Mouse (Mus musculus) MEL (cell line): ENCODE measurements around the gene Ptgir. TPM values are rescaled to one million over a fixed set of nuclear protein-coding genes. Genes with fewer than 3 reads are reported as not detected.

Source experiments
- DNase-seq: peaks from one replicate; pipeline ENCODE4 v3.0.0; 2011; ENCODE audit warnings: low read depth, low spot score
- H3K27ac ChIP-seq: 2 replicates; pipeline ENCODE4 v1.5.1; 2012; ENCODE audit warnings: low read depth, mild to moderate bottlenecking, control low read depth, low read length, moderate library complexity; ENCODE audit not compliant: control insufficient read depth
- H3K27me3 ChIP-seq, 2 experiments: fragments of 150-350 bp in 1 of 2; sonication (generic) in 1 of 2; 2 replicates each; pipeline ENCODE4 v1.6.1; 2012; ENCODE audit warnings: low read length in 2 of 2, mild to moderate bottlenecking in 2 of 2, improper control_type of control experiment in 1 of 2, moderate library complexity in 1 of 2; ENCODE audit not compliant: insufficient read depth in 2 of 2, control insufficient read depth in 1 of 2
- H3K36me3 ChIP-seq, 2 experiments: 2 replicates each; pipeline ENCODE4 v1.6.1; 2012 to 2014; ENCODE audit warnings: low read length in 2 of 2, improper control_type of control experiment in 1 of 2, inconsistent platforms in 1 of 2, mild to moderate bottlenecking in 1 of 2; ENCODE audit not compliant: insufficient read depth in 2 of 2, control insufficient read depth in 1 of 2
- H3K4me1 ChIP-seq, 2 experiments: fragments of 150-350 bp in 1 of 2; sonication (generic) in 1 of 2; 2 replicates each; pipeline ENCODE4 v1.6.1; 2012; ENCODE audit warnings: low read length in 2 of 2, improper control_type of control experiment in 1 of 2, mild to moderate bottlenecking in 1 of 2; ENCODE audit not compliant: insufficient read depth in 2 of 2, control insufficient read depth in 1 of 2
- H3K4me3 ChIP-seq, 2 experiments: fragments of 150-350 bp in 1 of 2; sonication (generic) in 1 of 2; 2 replicates each; pipeline ENCODE4 v1.5.1; 2012; ENCODE audit warnings: low read depth in 2 of 2, low read length in 2 of 2, mild to moderate bottlenecking in 2 of 2, moderate library complexity in 2 of 2, control low read depth in 1 of 2, improper control_type of control experiment in 1 of 2; ENCODE audit not compliant: control insufficient read depth in 1 of 2, insufficient read depth in 1 of 2
- H3K79me2 ChIP-seq: 2 replicates; pipeline ENCODE4 v1.6.1; 2012; ENCODE audit warnings: mild to moderate bottlenecking, low read length, moderate library complexity; ENCODE audit not compliant: control insufficient read depth, poor library complexity, insufficient read depth
- H3K9ac ChIP-seq: 2 replicates; pipeline ENCODE4 v1.6.1; 2012; ENCODE audit warnings: low read depth, mild to moderate bottlenecking, control low read depth, low read length, moderate library complexity; ENCODE audit not compliant: control insufficient read depth, poor library complexity, severe bottlenecking
- H3K9me3 ChIP-seq: fragments of 150-350 bp; sonication (generic); replicated peaks from 2 replicates; pipeline ENCODE4 v1.6.1; 2012; ENCODE audit warnings: mild to moderate bottlenecking, low read length, improper control_type of control experiment, moderate library complexity; ENCODE audit not compliant: insufficient read depth
- BHLHE40 ChIP-seq: IDR thresholded peaks from 2 replicates; pipeline ENCODE4 v1.6.1; 2012; ENCODE audit warnings: low read depth, mild to moderate bottlenecking, inconsistent platforms, low read length, improper control_type of control experiment, borderline replicate concordance
- ELF1 ChIP-seq: IDR thresholded peaks from 2 replicates; pipeline ENCODE4 v1.6.1; 2014; ENCODE audit warnings: low read depth, mild to moderate bottlenecking, inconsistent platforms, low read length, improper control_type of control experiment, moderate library complexity
- ETS1 ChIP-seq: IDR thresholded peaks from 2 replicates; pipeline ENCODE4 v1.6.1; 2012; ENCODE audit warnings: low read depth, mild to moderate bottlenecking, inconsistent platforms, low read length, improper control_type of control experiment, moderate library complexity
- GATA1 ChIP-seq: IDR thresholded peaks from 2 replicates; pipeline ENCODE4 v1.6.1; 2011; ENCODE audit warnings: low read depth, low read length, improper control_type of control experiment
- HCFC1 ChIP-seq: IDR thresholded peaks from 2 replicates; pipeline ENCODE4 v1.6.1; 2012; ENCODE audit warnings: low read depth, mild to moderate bottlenecking, inconsistent platforms, low read length, improper control_type of control experiment, moderate library complexity
- KAT2A ChIP-seq: conservative IDR thresholded peaks from 2 replicates; pipeline ENCODE4 v1.6.1; 2012; ENCODE audit warnings: low read depth, low read length, improper control_type of control experiment, inconsistent platforms
- MAFK ChIP-seq: IDR thresholded peaks from 2 replicates; pipeline ENCODE4 v1.6.1; 2011; ENCODE audit warnings: low read depth, mild to moderate bottlenecking, low read length, improper control_type of control experiment, borderline replicate concordance
- MAX ChIP-seq: IDR thresholded peaks from 2 replicates; pipeline ENCODE4 v1.6.1; 2011; ENCODE audit warnings: low read length, improper control_type of control experiment
- MAZ ChIP-seq: IDR thresholded peaks from 2 replicates; pipeline ENCODE4 v1.6.1; 2012; ENCODE audit warnings: low read depth, mild to moderate bottlenecking, inconsistent platforms, low read length, improper control_type of control experiment
- MEF2A ChIP-seq: IDR thresholded peaks from 2 replicates; pipeline ENCODE4 v1.6.1; 2014; ENCODE audit warnings: low read depth, mild to moderate bottlenecking, inconsistent platforms, low read length, improper control_type of control experiment; ENCODE audit not compliant: poor library complexity, insufficient replicate concordance, severe bottlenecking; ENCODE audit errors: extremely low read depth
- MXI1 ChIP-seq: IDR thresholded peaks from 2 replicates; pipeline ENCODE4 v1.6.1; 2011; ENCODE audit warnings: mild to moderate bottlenecking, low read depth, low read length, improper control_type of control experiment
- MYB ChIP-seq: IDR thresholded peaks from 2 replicates; pipeline ENCODE4 v1.6.1; 2011; ENCODE audit warnings: mild to moderate bottlenecking, low read depth, low read length, improper control_type of control experiment
- MYC ChIP-seq: IDR thresholded peaks from 2 replicates; pipeline ENCODE4 v1.6.1; 2011; ENCODE audit warnings: low read depth, mild to moderate bottlenecking, low read length, improper control_type of control experiment, moderate library complexity
- NELFE ChIP-seq: IDR thresholded peaks from 2 replicates; pipeline ENCODE4 v1.6.1; 2011; ENCODE audit warnings: low read depth, low read length, improper control_type of control experiment
- NRF1 ChIP-seq: IDR thresholded peaks from 2 replicates; pipeline ENCODE4 v1.6.1; 2014; ENCODE audit warnings: low read depth, mild to moderate bottlenecking, inconsistent platforms, low read length, improper control_type of control experiment, moderate library complexity; ENCODE audit not compliant: poor library complexity, insufficient read depth, severe bottlenecking
- POLR2A ChIP-seq, 2 experiments: IDR thresholded peaks; 2 replicates each; pipeline ENCODE4 v1.6.1; 2011 to 2012; ENCODE audit warnings: low read length in 2 of 2, mild to moderate bottlenecking in 2 of 2, control low read depth in 1 of 2, improper control_type of control experiment in 1 of 2, low read depth in 1 of 2, moderate library complexity in 1 of 2; ENCODE audit not compliant: control insufficient read depth in 1 of 2, insufficient read depth in 1 of 2, poor library complexity in 1 of 2
- POLR2AphosphoS2 ChIP-seq: IDR thresholded peaks from 2 replicates; pipeline ENCODE4 v1.6.1; 2011; ENCODE audit warnings: low read length, improper control_type of control experiment
- SMC3 ChIP-seq: IDR thresholded peaks from 2 replicates; pipeline ENCODE4 v1.6.1; 2011; ENCODE audit warnings: low read depth, low read length, improper control_type of control experiment
- TAL1 ChIP-seq: IDR thresholded peaks from 2 replicates; pipeline ENCODE4 v1.6.1; 2012; ENCODE audit warnings: mild to moderate bottlenecking, inconsistent platforms, low read length, moderate library complexity, mixed read lengths
- TCF12 ChIP-seq: IDR thresholded peaks from 2 replicates; pipeline ENCODE4 v1.6.1; 2014; ENCODE audit warnings: low read depth, mild to moderate bottlenecking, inconsistent platforms, low read length, improper control_type of control experiment, moderate library complexity
- UBTF ChIP-seq: IDR thresholded peaks from 2 replicates; pipeline ENCODE4 v1.6.1; 2012; ENCODE audit warnings: low read depth, mild to moderate bottlenecking, inconsistent platforms, low read length, improper control_type of control experiment, moderate library complexity, borderline replicate concordance; ENCODE audit not compliant: insufficient read depth
- USF1 ChIP-seq: IDR thresholded peaks from 2 replicates; pipeline ENCODE4 v1.6.1; 2014; ENCODE audit warnings: low read depth, mild to moderate bottlenecking, inconsistent platforms, low read length, improper control_type of control experiment, moderate library complexity
- USF2 ChIP-seq, 2 experiments: IDR thresholded peaks; 2 replicates each; pipeline ENCODE4 v1.6.1; 2011 to 2012; ENCODE audit warnings: improper control_type of control experiment in 2 of 2, low read length in 2 of 2, borderline replicate concordance in 1 of 2, inconsistent platforms in 1 of 2, low read depth in 1 of 2, mild to moderate bottlenecking in 1 of 2; ENCODE audit not compliant: insufficient read depth in 1 of 2
- ZMIZ1 ChIP-seq: IDR thresholded peaks from 2 replicates; pipeline ENCODE4 v1.6.1; 2012; ENCODE audit warnings: low read depth, mild to moderate bottlenecking, inconsistent platforms, low read length, improper control_type of control experiment, moderate library complexity
- polyA plus RNA-seq, 2 experiments: library from polyadenylated mRNA; stranded (reverse) in 1 of 2; unstranded in 1 of 2; fragments of >175 nt in 1 of 2; fragments of >200 nt in 1 of 2; gene quantifications; 2 replicates each; pipeline versions ENCODE4 v1.2.1 to v1.2.4; 2012; ENCODE audit warnings: low replicate concordance in 2 of 2, low read depth in 1 of 2; ENCODE audit not compliant: insufficient read length in 2 of 2, insufficient read depth in 1 of 2, missing spikeins in 1 of 2
- total RNA-seq: library from RNA; depleted of rRNA; stranded (reverse); fragments of 300-350 nt; gene quantifications from 2 replicates; pipeline ENCODE4 v1.2.3, GENCODE M21; 2012

The Ptgir gene
- total and polyA plus RNA-seq, 3 experiments, result 22.8 to 23.7 TPM; not detected in 1

GRCm38 (mm10) chr7:16923283-16924036 is 17.2 kb downstream of the Ptgir start:
- peak; percentile 37 for DNase-seq
- TF ChIP-seq ETS1 (no peak), MYB (peak; percentile 98), POLR2AphosphoS2 (peak; percentile 63; the same call in 1 of the 2 replicates), USF2 (IDR thresholded peaks at IDR 0.05; ENCODE audit: borderline replicate concordance in 1 of 2, insufficient read depth in 1 of 2, low read depth in 1 of 2, low read length in 2 of 2) (no peak), POLR2A (IDR thresholded peaks at IDR 0.05; ENCODE audit: control insufficient read depth in 1 of 2, insufficient read depth in 1 of 2, low read depth in 1 of 2, low read length in 2 of 2, poor library complexity in 1 of 2) (peak; percentile 73 to 77; a peak in 2 of 4 replicates), NELFE (peak; percentile 85), ZMIZ1 (peak; percentile 59; the same call in 1 of the 2 replicates)
- peaks cover 43% of the 10 kb centered on the region for H3K79me2 ChIP-seq
- peak overlapping the region; percentile 95 for H3K9ac ChIP-seq
- peak overlapping the region; percentile 82 for H3K27ac ChIP-seq
- H3K36me3 ChIP-seq, result peaks cover 0 to 13% of the 10 kb centered on the region in 2 experiments; a peak in 2 of 4 replicates
- peak overlapping the region; percentile 84 to 96 for H3K4me3 ChIP-seq
- H3K4me1 ChIP-seq, result peaks cover 0 to 13% of the 10 kb centered on the region in 2 experiments; a peak in 3 of 4 replicates
- no peaks in the 10 kb centered on the region for H3K27me3 ChIP-seq
- no peaks in the 10 kb centered on the region for H3K9me3 ChIP-seq

DNA sequence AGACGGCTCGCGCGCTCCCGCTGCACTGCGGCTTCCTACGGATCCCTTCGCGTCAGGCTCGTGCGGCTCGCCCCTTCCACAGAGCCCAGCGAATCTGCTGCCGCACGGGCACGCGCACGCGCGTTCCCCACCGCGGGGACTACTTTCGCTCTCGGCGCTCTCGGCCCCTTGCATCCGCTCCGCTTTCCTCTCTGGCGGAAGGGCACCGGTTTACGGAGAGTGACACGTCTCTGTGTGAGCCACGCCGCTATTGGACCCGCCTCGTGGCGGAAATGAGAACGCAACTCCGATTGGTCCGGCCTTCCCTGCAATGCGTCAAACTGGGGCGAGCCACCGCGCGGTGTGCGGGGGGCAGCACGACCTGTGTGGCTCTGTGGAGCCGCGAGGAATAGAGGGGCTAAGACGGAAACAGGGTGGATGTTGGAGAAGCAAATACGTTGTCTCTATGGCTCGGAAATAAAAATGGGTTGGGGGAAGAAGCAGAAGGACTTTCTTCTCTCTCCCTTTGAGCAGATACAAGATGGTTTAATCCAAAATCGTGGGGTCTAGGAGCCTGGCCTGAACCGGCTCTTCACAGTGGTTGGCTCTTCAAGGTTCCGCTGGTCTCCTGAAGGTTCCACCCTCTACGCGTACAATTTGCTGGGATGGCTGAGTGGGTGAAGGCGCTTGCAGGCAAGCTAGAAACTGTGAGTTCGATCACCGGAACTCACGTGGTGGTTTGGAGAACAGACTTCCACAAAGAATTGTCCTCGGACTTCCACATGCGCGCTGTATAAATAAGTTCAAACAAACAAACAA is 17.9 kb downstream of the Ptgir start, which contains the start of gene Calm3:
Gene Calm3, minus strand, starts transcription at position 78 of the 798 bp plus-strand sequence.
- Histone ChIP-seq H3K9me3 (no peaks in the 10 kb centered on the region), H3K4me1 (peaks cover 0 to 13% of the 10 kb centered on the region in 2 experiments; a peak in 3 of 4 replicates), H3K9ac (peak within 1 kb of the TSS; percentile 95), H3K36me3 (peaks cover 0 to 13% of the 10 kb centered on the region in 2 experiments; a peak in 2 of 4 replicates), H3K79me2 (peaks cover 41% of the 10 kb centered on the region), H3K4me3 (peak within 1 kb of the TSS; percentile 84 to 96), H3K27me3 (no peaks in the 10 kb centered on the region), H3K27ac (peak within 1 kb of the TSS; percentile 95)
- peak; percentile 100 for DNase-seq
- TF ChIP-seq MXI1 (peak; percentile 73; the same call in 1 of the 2 replicates), TCF12 (peak; percentile 81), NRF1 (peak; percentile 70), BHLHE40 (peak; percentile 69; the same call in 1 of the 2 replicates), SMC3 (no peak), MEF2A (peak; percentile 56; the same call in 1 of the 2 replicates), GATA1 (no peak), ZMIZ1 (peak; percentile 53; the same call in 1 of the 2 replicates), NELFE (peak; percentile 69; the same call in 1 of the 2 replicates), ELF1 (peak; percentile 80), MAZ (peak; percentile 92), POLR2A (IDR thresholded peaks at IDR 0.05; ENCODE audit: control insufficient read depth in 1 of 2, insufficient read depth in 1 of 2, low read depth in 1 of 2, low read length in 2 of 2, poor library complexity in 1 of 2) (peak in 1 of 2 experiments; percentile 91; a peak in 2 of 4 replicates), UBTF (no peak; the same call in 1 of the 2 replicates), MAX (peak; percentile 88), TAL1 (no peak), USF2 (IDR thresholded peaks at IDR 0.05; ENCODE audit: borderline replicate concordance in 1 of 2, insufficient read depth in 1 of 2, low read depth in 1 of 2, low read length in 2 of 2) (no peak), MYC (peak; percentile 68), USF1 (peak; percentile 60), KAT2A (peak; percentile 88), MAFK (no peak), ETS1 (peak; percentile 65), HCFC1 (peak; percentile 83)
